Comparison of ENCODE assay signal across 28 mouse cellular contexts in genomic region chr16:56986514-56986913, GRCm38 (mm10). TPM values are rescaled to one million over a fixed set of nuclear protein-coding genes. Genes with fewer than 3 reads are reported as not detected.
DNase-seq lines count a peak whose midpoint lies in the region; TF ChIP-seq lines count a peak whose summit lies in the region.
"Had no signal": no experiment of that assay in that cellular context is flagged by ENCODE, and none has a peak within 500 bp of the region (broad histone marks: within the 10 kb centered on the region; RNA-seq: fewer than 3 reads in every experiment).

No protein-coding gene starts in this region.

- intact Hi-C loops in left cerebral cortex, postnatal 4 days (cut with DNase I), result no loop called here

- H3K4me1 ChIP-seq in ES-Bruce4 (ENCODE audit: control insufficient read depth, insufficient read depth, low read length), result no peaks in the 10 kb centered on the region
- H3K4me1 ChIP-seq: embryonic facial prominence, embryonic 15.5 days; forebrain, embryonic 10.5 days; heart, embryonic 13.5 days; hindbrain, embryonic 12.5 days; intestine, embryonic 15.5 days had no signal

- H3K36me3 ChIP-seq in ES-Bruce4 (ENCODE audit: control insufficient read depth, insufficient read depth, low read length, poor library complexity, severe bottlenecking), result no peaks in the 10 kb centered on the region
- H3K36me3 ChIP-seq: embryonic facial prominence, embryonic 15.5 days; forebrain, embryonic 10.5 days; G1E; heart, embryonic 13.5 days; hindbrain, embryonic 12.5 days; intestine, embryonic 15.5 days had no signal

- peak; percentile 53 to 65 for DNase-seq in cerebellum, postnatal 10 days
- no peak for DNase-seq in cerebellum, adult 8-10 months
- peak; percentile 17 for DNase-seq in left cerebral cortex, postnatal 4 days
- DNase-seq in left cerebral cortex, adult 11 months (ENCODE audit: low spot score), result no peak
- peak; percentile 16 for DNase-seq in R1 (ENCODE audit: low read depth, low spot score)
- no peak for DNase-seq in adrenal gland, adult 2 months
- no peak for DNase-seq in kidney, postnatal 4 days
- DNase-seq: adrenal gland, adult 8-10 months; adrenal gland, postnatal 36 days; cerebellum, adult 18-20 months; embryo, embryonic 11 days; gastrocnemius, postnatal 36 days; heart, postnatal 36 days; kidney, adult 18-20 months had no signal

- no peak overlapping the region for H3K9ac ChIP-seq in ES-Bruce4 (ENCODE audit: low read depth, poor library complexity, severe bottlenecking)
- H3K9ac ChIP-seq: embryonic facial prominence, embryonic 15.5 days; heart, embryonic 13.5 days; hindbrain, embryonic 12.5 days; intestine, embryonic 15.5 days had no signal

- H3K27ac ChIP-seq in ES-Bruce4 (ENCODE audit: insufficient read depth, low read length), result no peak overlapping the region
- H3K27ac ChIP-seq: embryonic facial prominence, embryonic 15.5 days; forebrain, embryonic 10.5 days; heart, embryonic 13.5 days; hindbrain, embryonic 12.5 days; intestine, embryonic 15.5 days had no signal

- no peak for TF ChIP-seq EP300 in ES-Bruce4 (IDR thresholded peaks at IDR 0.05; ENCODE audit: insufficient read depth, low read depth, low read length)

- no peak for TF ChIP-seq CTCF in ES-Bruce4 (IDR thresholded peaks at IDR 0.05; ENCODE audit: low read depth, low read length)

- TF ChIP-seq POLR2A in ES-Bruce4 (IDR thresholded peaks at IDR 0.05; ENCODE audit: insufficient read depth, low read length), result no peak

- H3K9me3 ChIP-seq in ES-Bruce4 (replicated peaks; ENCODE audit: control insufficient read depth, insufficient read depth, low read length, poor library complexity, severe bottlenecking), result no peaks in the 10 kb centered on the region; the same call in 1 of the 2 replicates
- H3K9me3 ChIP-seq: embryonic facial prominence, embryonic 15.5 days; G1E; hindbrain, embryonic 12.5 days; intestine, embryonic 15.5 days had no signal

- H3K4me3 ChIP-seq in ES-Bruce4 (ENCODE audit: low read depth, low read length), result peak overlapping the region; percentile 37; the same call in 1 of the 2 replicates
- H3K4me3 ChIP-seq: embryonic facial prominence, embryonic 15.5 days; erythroblast, embryonic 14.5 days; forebrain, embryonic 10.5 days; heart, embryonic 13.5 days; hindbrain, embryonic 12.5 days; intestine, embryonic 15.5 days had no signal

- H3K27me3 ChIP-seq in ES-Bruce4 (ENCODE audit: control insufficient read depth, insufficient read depth, low read length, poor library complexity, severe bottlenecking), result no peaks in the 10 kb centered on the region
- H3K27me3 ChIP-seq: CH12.LX; embryonic facial prominence, embryonic 15.5 days; heart, embryonic 13.5 days; hindbrain, embryonic 12.5 days; intestine, embryonic 15.5 days had no signal

RNA-seq across cellular contexts. Expression of gene Lnp1, which starts 58.7 kb away (rescaled TPM):
- total RNA-seq in left cerebral cortex, postnatal 4 days (2021), result 1 to 10 TPM in 1 of 2 experiments, under 1 TPM in 1; 0.62 to 1.9 TPM
- polyA plus RNA-seq in ES-Bruce4 (2011; ENCODE audit: insufficient read depth, insufficient read length, low read depth, missing spikeins), result not detected in 2 replicates
- total RNA-seq in adrenal gland, adult 2 months (2021), result not detected
- polyA plus RNA-seq in adrenal gland, adult 2 months (2012; rRNA removed), result not detected in 2 replicates
- total RNA-seq: adrenal gland, adult 8-10 months; adrenal gland, postnatal 36 days; CH12.LX; common myeloid progenitor, adult 5-6 weeks; G1E; gastrocnemius, adult 8-10 months; gastrocnemius, postnatal 36 days; heart, postnatal 36 days had no signal
- polyA plus RNA-seq: embryonic facial prominence, embryonic 11.5 days; erythroblast, embryonic 14.5 days; forebrain, embryonic 10.5 days; forebrain, embryonic 14.5 days; G1E; heart, postnatal 0 days; intestine, embryonic 15.5 days had no signal

Comparison
In these comparisons a context has a peak if more than half of its experiments do, and no peak if none do; other contexts are left out.
1. DNase-seq: peak in cerebellum, postnatal 10 days (2 of 2), left cerebral cortex, postnatal 4 days (single experiment) and R1 (single experiment); none in cerebellum, adult 8-10 months (single experiment), left cerebral cortex, adult 11 months (single experiment), adrenal gland, adult 2 months (single experiment) and kidney, postnatal 4 days (0 of 2).